Mouse (Mus musculus): Measurements from ENCODE around the gene Efhd1.

The Efhd1 gene

GRCm38 (mm10) chr1:87308952-87309351 is 44.8 kb downstream of the Efhd1 start:
- no peak for DNase-seq (ENCODE audit: low spot score)

GRCm38 (mm10) chr1:87309621-87310020 is 45.5 kb downstream of the Efhd1 start:
- no peak for DNase-seq (ENCODE audit: low spot score)

- no peak for DNase-seq (ENCODE audit: low spot score)
These were observed 48.5 kb downstream of the Efhd1 start for GRCm38 (mm10) chr1:87312681-87313080.

- DNase-seq (ENCODE audit: low spot score), result no peak
These were observed 49.0 kb downstream of the Efhd1 start for GRCm38 (mm10) chr1:87313116-87313515.

- no peak for DNase-seq (ENCODE audit: low spot score)
These were observed 49.8 kb downstream of the Efhd1 start for GRCm38 (mm10) chr1:87313843-87314570.

GRCm38 (mm10) chr1:87315431-87315830 is 51.3 kb downstream of the Efhd1 start:
- DNase-seq (ENCODE audit: low spot score), result no peak

GRCm38 (mm10) chr1:87315894-87316293 is 51.7 kb downstream of the Efhd1 start:
- no peak for DNase-seq (ENCODE audit: low spot score)

- no peak for DNase-seq (ENCODE audit: low spot score)
These were observed 52.5 kb downstream of the Efhd1 start for GRCm38 (mm10) chr1:87316672-87317071.

- no peak for DNase-seq (ENCODE audit: low spot score)
These were observed 56.9 kb downstream of the Efhd1 start for GRCm38 (mm10) chr1:87321071-87321470.

GRCm38 (mm10) chr1:87322778-87323177 is 58.6 kb downstream of the Efhd1 start:
- DNase-seq (ENCODE audit: low spot score), result no peak

- DNase-seq (ENCODE audit: low spot score), result no peak
These were observed 60.5 kb downstream of the Efhd1 start for GRCm38 (mm10) chr1:87324649-87325048.

GRCm38 (mm10) chr1:87326742-87327163 is 62.6 kb downstream of the Efhd1 start, which contains the start of gene Gigyf2:
Gene Gigyf2 (plus strand): TSS chr1:87326998.
- peak; percentile 95 for DNase-seq (ENCODE audit: low spot score)

- peak; percentile 63 for DNase-seq (ENCODE audit: low spot score)
These were observed 63.1 kb downstream of the Efhd1 start for GRCm38 (mm10) chr1:87327165-87327861.

- DNase-seq (ENCODE audit: low spot score), result no peak
These were observed 67.6 kb downstream of the Efhd1 start for GRCm38 (mm10) chr1:87331774-87332173.

- no peak for DNase-seq (ENCODE audit: low spot score)
These were observed 86.4 kb downstream of the Efhd1 start for GRCm38 (mm10) chr1:87350576-87350975.

- DNase-seq (ENCODE audit: low spot score), result no peak
These were observed 96.1 kb downstream of the Efhd1 start for GRCm38 (mm10) chr1:87360276-87360675.

All from retina, embryonic 14.5 days (tissue).